Mouse (Mus musculus): ENCODE measurements at regions not wholly inside any gene's neighbourhood (a gene's known extent, or its start where the extent isn't known, plus 50 kb on each side); places are given as distances from the start of the nearest gene placed in this dataset.

- no peak for TF ChIP-seq CTCF (conservative IDR thresholded peaks at IDR 0.05; ENCODE audit: low read length)
- TF ChIP-seq POU5F1 (IDR thresholded peaks at IDR 0.05; ENCODE audit: borderline replicate concordance, low read length) = no peak
- no peak for TF ChIP-seq NANOG (IDR thresholded peaks at IDR 0.05; ENCODE audit: borderline replicate concordance, low read length)
These were observed 323.7 kb upstream of the Sphkap start for GRCm38 (mm10) chr1:83731682-83732081.

All from E14TG2a.4 (cell line).